Mouse (Mus musculus): Measurements from ENCODE around the gene Hs6st3. TPM values are rescaled to one million over a fixed set of nuclear protein-coding genes. Genes with fewer than 3 reads are reported as not detected.

The Hs6st3 gene
- total RNA-seq (2012; rRNA removed) (not detected in 2 replicates), total RNA-seq (2014; rRNA removed) (not detected in 2 replicates), polyA plus RNA-seq (2012; ENCODE audit: insufficient read length, low read depth) (not detected in 2 replicates)

DNA sequence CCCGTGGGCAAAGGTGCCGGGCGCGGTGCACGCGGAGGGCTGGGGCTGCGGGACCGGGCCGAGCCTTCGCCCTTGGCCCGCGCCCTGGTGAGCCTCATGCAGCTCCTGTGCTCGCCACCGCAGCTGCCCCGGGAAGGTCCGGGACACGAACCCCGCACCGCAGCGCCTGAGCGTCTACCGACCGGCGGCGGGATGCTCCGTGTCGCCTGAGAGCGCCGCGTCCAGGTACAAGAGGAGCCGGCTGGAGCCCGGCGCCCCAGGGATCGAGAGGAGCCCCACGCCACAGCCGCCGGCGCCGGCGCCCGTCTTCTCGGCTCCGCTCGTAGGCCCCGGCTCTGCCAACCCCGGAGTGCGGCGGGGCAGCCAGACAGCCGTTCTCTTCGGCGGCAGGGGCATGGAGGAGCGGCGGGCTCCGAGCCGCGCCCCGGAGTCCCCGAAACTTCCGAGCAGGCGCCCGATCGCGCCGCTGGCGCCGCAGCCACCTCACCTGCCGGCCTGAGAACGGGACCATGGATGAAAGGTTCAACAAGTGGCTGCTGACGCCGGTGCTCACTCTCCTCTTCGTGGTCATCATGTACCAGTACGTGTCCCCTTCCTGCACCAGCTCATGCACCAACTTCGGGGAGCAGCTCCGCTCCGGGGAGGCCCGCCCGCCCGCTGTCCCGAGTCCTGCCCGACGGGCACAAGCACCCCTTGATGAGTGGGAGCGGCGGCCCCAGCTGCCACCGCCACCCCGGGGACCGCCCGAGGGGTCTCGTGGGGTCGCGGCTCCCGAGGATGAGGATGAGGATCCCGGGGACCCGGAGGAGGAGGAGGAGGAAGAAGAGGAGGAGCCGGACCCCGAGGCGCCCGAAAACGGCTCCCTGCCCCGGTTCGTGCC is at the start of gene Hs6st3:
Hs6st3 (plus strand) TSS at position 436 of the 880 bp plus-strand sequence.
- H3K4me1 ChIP-seq (ENCODE audit: control insufficient read depth in 1 of 2, insufficient read depth in 2 of 2) = no peaks in the 10 kb centered on the region
- no peaks in the 10 kb centered on the region for H3K27me3 ChIP-seq (replicated peaks)
- no peak within 1 kb of the TSS for H3K9ac ChIP-seq (ENCODE audit: insufficient read depth, low read depth)
- dilution Hi-C loops (cut with MboI; ENCODE audit: extremely low pct_ligation_motif_present, extremely low pct_unique_long_range_greater_than_20kb, low sequenced_read_pairs) (no loop called here), in situ Hi-C loops (cut with MboI; ENCODE audit: low pct_ligation_motif_present, low pct_unique_long_range_greater_than_20kb, low sequenced_read_pairs) (no loop called here)
- H3K4me3 ChIP-seq (replicated peaks in 1 of 3; ENCODE audit: low read depth in 2 of 3, low read length in 2 of 3, poor library complexity in 1 of 3) = no peak within 1 kb of the TSS
- H3K27ac ChIP-seq (ENCODE audit: insufficient read depth, low read depth) = no peak within 1 kb of the TSS
- TF ChIP-seq RCOR1 (conservative IDR thresholded peaks at IDR 0.05; ENCODE audit: low read depth, low read length) (no peak), MAX (IDR thresholded peaks at IDR 0.05; ENCODE audit: low read length) (no peak), GABPA (IDR thresholded peaks at IDR 0.05; ENCODE audit: insufficient replicate concordance, low read depth, low read length) (no peak), UBTF (IDR thresholded peaks at IDR 0.05; ENCODE audit: low read depth, low read length) (no peak), USF1 (IDR thresholded peaks at IDR 0.05; ENCODE audit: low read depth, low read length) (no peak), EP300 (IDR thresholded peaks at IDR 0.05; ENCODE audit: low read length) (no peak), USF2 (conservative IDR thresholded peaks at IDR 0.05; ENCODE audit: low read depth, low read length) (no peak), ZNF384 (IDR thresholded peaks at IDR 0.05; ENCODE audit: low read depth, low read length) (no peak), ZMIZ1 (IDR thresholded peaks at IDR 0.05; ENCODE audit: low read depth, low read length) (no peak), CTCF (conservative IDR thresholded peaks at IDR 0.05 in 1 of 2, IDR thresholded peaks at IDR 0.05 in 1 of 2; ENCODE audit: low read depth in 2 of 2, low read length in 2 of 2) (no peak), NRF1 (IDR thresholded peaks at IDR 0.05; ENCODE audit: low read depth, low read length) (no peak), MXI1 (IDR thresholded peaks at IDR 0.05; ENCODE audit: low read depth, low read length) (no peak), CHD2 (IDR thresholded peaks at IDR 0.05; ENCODE audit: low read length) (no peak), SIN3A (IDR thresholded peaks at IDR 0.05; ENCODE audit: low read length) (no peak), NELFE (IDR thresholded peaks at IDR 0.05; ENCODE audit: low read depth, low read length) (no peak)
- no peaks in the 10 kb centered on the region for H3K79me2 ChIP-seq (replicated peaks; ENCODE audit: control insufficient read depth, extremely low read depth, insufficient read depth, poor library complexity, severe bottlenecking)
- no peak for DNase-seq (ENCODE audit: extremely low read depth)
- H3K4me2 ChIP-seq (ENCODE audit: insufficient read depth, low read depth, poor library complexity, severe bottlenecking) = no peak within 1 kb of the TSS
- no peaks in the 10 kb centered on the region for H3K36me3 ChIP-seq (replicated peaks in 1 of 2; ENCODE audit: control insufficient read depth in 1 of 2, insufficient read depth in 1 of 2, low read length in 1 of 2)
- peaks cover 41% of the 10 kb centered on the region for H3K9me3 ChIP-seq (replicated peaks; ENCODE audit: low read length)

DNA sequence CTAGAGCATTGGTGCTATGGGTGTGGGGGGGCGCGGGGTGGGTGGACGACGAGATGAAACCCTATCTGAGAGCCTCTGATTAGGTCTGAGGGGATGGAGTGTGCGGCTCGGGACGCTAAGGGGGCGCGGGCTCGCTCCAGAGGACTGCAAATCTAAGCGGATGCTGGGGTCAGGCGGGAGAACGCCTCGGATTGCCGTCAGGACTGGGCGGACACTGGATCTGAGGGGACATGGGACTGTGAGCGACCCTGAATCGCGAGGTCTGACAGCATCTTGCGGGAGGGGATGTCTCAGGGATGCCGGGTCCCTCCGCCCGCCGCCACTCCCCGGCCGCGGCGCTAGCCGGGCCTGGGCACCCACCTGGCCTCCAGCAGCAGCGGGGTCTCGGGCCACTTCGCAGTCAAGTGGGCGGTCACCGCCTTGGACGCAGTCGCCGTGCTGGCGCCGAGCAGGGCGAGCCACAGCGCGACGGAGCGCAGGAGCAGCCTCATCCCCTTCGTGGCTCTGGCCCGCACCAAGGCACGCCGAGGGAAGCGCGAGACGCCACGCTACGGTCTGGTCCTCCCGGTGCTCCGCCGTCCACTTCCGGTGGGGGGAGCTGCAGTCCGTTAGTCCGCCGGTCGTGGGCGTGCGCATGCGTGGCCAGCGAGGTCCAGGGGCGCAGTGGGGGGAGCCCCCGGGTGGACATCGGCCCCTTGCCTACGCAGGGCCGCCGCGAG is 39.1 kb upstream of the Hs6st3 start, which contains the start of gene Uggt2:
Uggt2 (minus strand) TSS at position 580 of the 719 bp plus-strand sequence.
- dilution Hi-C loops (cut with MboI; ENCODE audit: extremely low pct_ligation_motif_present, extremely low pct_unique_long_range_greater_than_20kb, low sequenced_read_pairs) = no loop called here
- no peak for DNase-seq (ENCODE audit: extremely low read depth)
- Histone ChIP-seq H3K4me2 (ENCODE audit: insufficient read depth, low read depth, poor library complexity, severe bottlenecking) (no peak within 1 kb of the TSS), H3K27ac (ENCODE audit: insufficient read depth, low read depth) (no peak within 1 kb of the TSS), H3K27me3 (replicated peaks) (no peaks in the 10 kb centered on the region), H3K4me3 (replicated peaks in 1 of 3; ENCODE audit: low read depth in 2 of 3, low read length in 2 of 3, poor library complexity in 1 of 3) (no peak within 1 kb of the TSS), H3K9me3 (replicated peaks; ENCODE audit: low read length) (peaks cover 10% of the 10 kb centered on the region), H3K4me1 (ENCODE audit: control insufficient read depth in 1 of 2, insufficient read depth in 2 of 2) (no peaks in the 10 kb centered on the region), H3K9ac (ENCODE audit: insufficient read depth, low read depth) (no peak within 1 kb of the TSS), H3K36me3 (replicated peaks in 1 of 2; ENCODE audit: control insufficient read depth in 1 of 2, insufficient read depth in 1 of 2, low read length in 1 of 2) (no peaks in the 10 kb centered on the region), H3K79me2 (replicated peaks; ENCODE audit: control insufficient read depth, extremely low read depth, insufficient read depth, poor library complexity, severe bottlenecking) (no peaks in the 10 kb centered on the region)
- TF ChIP-seq CTCF (conservative IDR thresholded peaks at IDR 0.05 in 1 of 2, IDR thresholded peaks at IDR 0.05 in 1 of 2; ENCODE audit: low read depth in 2 of 2, low read length in 2 of 2) = no peak
- TF ChIP-seq CHD1 (IDR thresholded peaks at IDR 0.05; ENCODE audit: low read depth, low read length) = no peak
- TF ChIP-seq RCOR1 (conservative IDR thresholded peaks at IDR 0.05; ENCODE audit: low read depth, low read length) = no peak
- TF ChIP-seq RAD21 (IDR thresholded peaks at IDR 0.05; ENCODE audit: low read depth, low read length) = no peak
- no peak for TF ChIP-seq HCFC1 (IDR thresholded peaks at IDR 0.05; ENCODE audit: low read depth, low read length)
- no peak for TF ChIP-seq EP300 (IDR thresholded peaks at IDR 0.05; ENCODE audit: low read length)
- no peak for TF ChIP-seq MXI1 (IDR thresholded peaks at IDR 0.05; ENCODE audit: low read depth, low read length)
- no peak for TF ChIP-seq NRF1 (IDR thresholded peaks at IDR 0.05; ENCODE audit: low read depth, low read length)
- TF ChIP-seq ZNF384 (IDR thresholded peaks at IDR 0.05; ENCODE audit: low read depth, low read length) = no peak
- no peak for TF ChIP-seq NELFE (IDR thresholded peaks at IDR 0.05; ENCODE audit: low read depth, low read length)
- TF ChIP-seq MAX (IDR thresholded peaks at IDR 0.05; ENCODE audit: low read length) = no peak
- no peak for TF ChIP-seq SMC3 (IDR thresholded peaks at IDR 0.05; ENCODE audit: low read depth, low read length)
- no peak for TF ChIP-seq MYC (IDR thresholded peaks at IDR 0.05; ENCODE audit: low read depth, low read length)
- no peak for TF ChIP-seq SIN3A (IDR thresholded peaks at IDR 0.05; ENCODE audit: low read length)
- TF ChIP-seq MAZ (IDR thresholded peaks at IDR 0.05; ENCODE audit: low read depth, low read length) = no peak
- TF ChIP-seq UBTF (IDR thresholded peaks at IDR 0.05; ENCODE audit: low read depth, low read length) = no peak
- in situ Hi-C loops (cut with MboI; ENCODE audit: low pct_ligation_motif_present, low pct_unique_long_range_greater_than_20kb, low sequenced_read_pairs) = no loop called here
